Mouse (Mus musculus) lung, adult 2 months (tissue): Measurements from ENCODE around the gene Rbfox3. TPM values are rescaled to one million over a fixed set of nuclear protein-coding genes. Genes with fewer than 3 reads are reported as not detected.

Experiments used
- DNase-seq: peaks from one replicate; pipeline ENCODE4 v3.0.0; 2022
- H3K4me1 ChIP-seq: fragments of 200-500 bp; 2 replicates; pipeline ENCODE4 v1.6.1; 2011; ENCODE audit warnings: low read length; ENCODE audit not compliant: control insufficient read depth, insufficient read depth
- H3K4me3 ChIP-seq: fragments of 200-500 bp; replicated peaks from 2 replicates; pipeline ENCODE3; 2011; ENCODE audit warnings: low read depth, mild to moderate bottlenecking, control low read depth, low read length; ENCODE audit errors: extremely low read depth
- CTCF ChIP-seq: fragments of 200-500 bp; IDR thresholded peaks from 2 replicates; pipeline ENCODE4 v1.5.1; 2011; ENCODE audit warnings: mild to moderate bottlenecking, low read length, control low read depth; ENCODE audit not compliant: insufficient read depth
- POLR2A ChIP-seq: fragments of 200-500 bp; IDR thresholded peaks from 2 replicates; pipeline ENCODE4 v1.6.1; 2011; ENCODE audit warnings: low read depth, mild to moderate bottlenecking, control low read depth, low read length, borderline replicate concordance; ENCODE audit errors: extremely low read depth
- WGBS: fragments of 180-500 bp; shearing (Covaris S2); methylation state at CpG from one replicate; pipeline ENCODE4 v1.1.7; 2018; 5-methylcytosine and 5-hydroxymethylcytosine counted together
- polyA plus RNA-seq: library from polyadenylated mRNA; depleted of rRNA; stranded (reverse); fragments of >200 nt; gene quantifications from 2 replicates; pipeline ENCODE4 v1.2.3, GENCODE M21; 2012

The Rbfox3 gene
- polyA plus RNA-seq, 1 experiment: 1.3 TPM

DNA sequence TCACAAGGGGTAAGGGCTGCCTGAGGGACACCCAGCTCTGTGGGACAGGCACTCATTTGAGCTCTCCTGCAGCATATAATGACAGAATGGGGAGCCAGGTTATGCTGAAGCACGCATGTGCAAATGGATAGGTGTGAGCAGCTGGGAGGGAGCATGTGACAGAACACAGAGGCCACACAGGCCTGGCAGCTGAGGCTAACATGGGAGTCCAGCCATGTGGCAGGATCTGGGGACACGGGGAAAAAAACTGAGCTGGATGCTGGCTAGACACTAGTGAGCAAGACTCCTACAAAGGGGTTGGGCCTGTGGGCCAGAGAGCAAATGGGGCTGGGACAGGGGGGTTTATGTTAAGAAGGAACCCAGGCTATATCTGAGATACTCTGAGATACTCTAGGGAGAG, 141.9 kb downstream of the Rbfox3 start:
- H3K4me3 ChIP-seq: no peak overlapping the region
- DNase-seq: no peak
- no peak for TF ChIP-seq CTCF
- no peak for TF ChIP-seq POLR2A
- whole genome bisulfite sequencing: 55% methylated on average over 2 of the region's 2 CpGs
- H3K4me1 ChIP-seq: no peaks in the 10 kb centered on the region

DNA sequence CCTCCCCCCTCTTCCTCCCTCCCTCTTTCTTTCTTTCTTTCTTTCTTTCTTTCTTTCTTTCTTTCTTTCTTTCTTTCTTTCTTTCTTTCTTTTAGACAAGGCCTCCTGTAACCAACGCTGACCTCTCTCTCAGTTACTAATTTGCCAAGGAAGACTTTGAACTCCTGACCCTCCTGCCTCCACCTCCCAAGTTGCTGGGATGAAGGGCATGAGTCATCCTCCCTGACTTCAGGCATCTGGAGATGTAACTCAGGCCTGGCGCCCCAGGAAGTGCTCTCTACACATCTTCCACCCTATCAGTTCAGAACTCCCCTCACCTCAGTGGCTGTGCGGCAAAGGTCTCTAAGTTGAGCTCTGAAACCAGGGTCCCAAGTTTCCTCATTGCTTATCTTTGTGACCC, 143.0 kb downstream of the Rbfox3 start:
- no peak for DNase-seq
- H3K4me1 ChIP-seq: no peaks in the 10 kb centered on the region
- TF ChIP-seq CTCF (no peak), POLR2A (no peak)
- no peak overlapping the region for H3K4me3 ChIP-seq
- WGBS: 41% methylated on average over 3 of the region's 3 CpGs

DNA sequence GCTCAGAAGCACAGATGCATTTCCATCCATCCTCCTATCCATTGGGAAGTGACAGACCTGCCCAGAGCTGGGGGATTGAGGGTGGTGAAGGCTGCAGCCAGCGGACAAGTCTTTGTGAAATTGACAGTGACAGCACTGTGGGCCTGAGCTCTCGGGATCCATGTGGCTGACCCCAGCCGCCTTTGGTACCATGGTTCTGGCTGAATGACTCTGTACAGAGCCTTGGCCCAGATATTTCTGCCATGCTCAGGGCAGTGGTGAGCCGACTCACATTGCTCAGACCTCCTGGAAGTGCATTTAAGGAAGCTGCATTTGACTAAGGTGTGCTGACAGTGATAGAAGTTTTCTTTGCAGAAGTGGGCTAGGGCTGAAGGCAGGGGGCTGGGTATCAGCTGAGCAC, 144.0 kb downstream of the Rbfox3 start:
- TF ChIP-seq CTCF: no peak
- TF ChIP-seq POLR2A: no peak
- DNase-seq: no peak
- Histone ChIP-seq H3K4me3 (no peak overlapping the region), H3K4me1 (no peaks in the 10 kb centered on the region)
- WGBS: 64% methylated on average over 4 of the region's 4 CpGs

DNA sequence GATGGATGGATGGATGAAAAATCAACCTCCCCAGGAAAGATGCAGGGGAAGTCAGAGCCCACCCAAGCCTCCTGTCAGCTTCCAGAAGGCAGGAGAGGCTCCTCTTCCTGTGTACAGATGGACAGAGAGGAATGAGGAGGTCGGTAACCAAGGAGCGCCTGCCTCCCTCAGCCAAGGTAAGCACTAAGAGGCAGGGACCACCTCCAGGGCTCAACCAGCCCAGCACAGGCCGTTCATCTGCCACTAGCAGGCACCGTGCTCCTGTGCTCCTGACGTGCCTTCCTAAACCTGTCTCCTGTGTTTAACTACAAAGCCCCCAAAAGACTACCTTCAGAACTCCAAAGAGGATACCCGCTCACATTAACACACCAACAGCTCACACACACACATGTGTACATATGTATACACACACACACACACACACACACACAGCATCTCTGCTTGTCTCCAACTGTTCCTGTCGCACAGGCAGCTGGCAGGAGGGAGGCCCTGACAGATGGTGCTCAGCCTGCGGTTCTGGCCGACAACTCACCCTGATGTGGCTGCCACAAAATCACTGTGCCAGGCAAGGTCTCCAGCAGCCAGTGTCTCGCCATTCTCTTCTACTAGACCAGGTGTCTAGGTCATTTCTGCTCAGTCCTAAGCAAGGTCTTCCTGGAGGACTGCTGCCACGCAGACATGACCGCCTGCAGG, 151.0 kb downstream of the Rbfox3 start:
- Histone ChIP-seq H3K4me3 (no peak overlapping the region), H3K4me1 (no peaks in the 10 kb centered on the region)
- WGBS: 68% methylated on average over 12 of the region's 12 CpGs
- TF ChIP-seq CTCF: no peak
- no peak for TF ChIP-seq POLR2A
- DNase-seq: no peak

DNA sequence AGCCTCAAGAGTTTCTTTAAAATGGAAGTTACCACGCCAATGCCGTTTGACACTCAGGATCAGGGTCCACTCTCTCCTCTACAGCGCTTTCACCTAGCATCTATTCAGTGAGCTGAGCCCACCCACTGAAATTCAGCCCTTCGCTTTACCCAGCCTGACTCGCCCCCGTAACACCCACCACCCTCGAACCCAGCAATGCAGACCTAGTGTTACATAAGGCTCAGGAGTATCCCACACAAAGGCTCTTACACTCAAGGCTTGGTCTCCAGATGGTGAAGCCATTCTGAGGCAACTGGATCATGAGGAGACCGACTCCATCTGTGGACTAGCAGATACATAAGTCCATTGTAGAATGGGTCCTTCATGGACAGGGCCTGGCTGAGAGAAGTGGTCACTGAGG, 152.2 kb downstream of the Rbfox3 start:
- 82% methylated on average over 8 of the region's 8 CpGs for WGBS
- TF ChIP-seq CTCF (no peak), POLR2A (no peak)
- DNase-seq: no peak
- Histone ChIP-seq H3K4me1 (no peaks in the 10 kb centered on the region), H3K4me3 (no peak overlapping the region)

DNA sequence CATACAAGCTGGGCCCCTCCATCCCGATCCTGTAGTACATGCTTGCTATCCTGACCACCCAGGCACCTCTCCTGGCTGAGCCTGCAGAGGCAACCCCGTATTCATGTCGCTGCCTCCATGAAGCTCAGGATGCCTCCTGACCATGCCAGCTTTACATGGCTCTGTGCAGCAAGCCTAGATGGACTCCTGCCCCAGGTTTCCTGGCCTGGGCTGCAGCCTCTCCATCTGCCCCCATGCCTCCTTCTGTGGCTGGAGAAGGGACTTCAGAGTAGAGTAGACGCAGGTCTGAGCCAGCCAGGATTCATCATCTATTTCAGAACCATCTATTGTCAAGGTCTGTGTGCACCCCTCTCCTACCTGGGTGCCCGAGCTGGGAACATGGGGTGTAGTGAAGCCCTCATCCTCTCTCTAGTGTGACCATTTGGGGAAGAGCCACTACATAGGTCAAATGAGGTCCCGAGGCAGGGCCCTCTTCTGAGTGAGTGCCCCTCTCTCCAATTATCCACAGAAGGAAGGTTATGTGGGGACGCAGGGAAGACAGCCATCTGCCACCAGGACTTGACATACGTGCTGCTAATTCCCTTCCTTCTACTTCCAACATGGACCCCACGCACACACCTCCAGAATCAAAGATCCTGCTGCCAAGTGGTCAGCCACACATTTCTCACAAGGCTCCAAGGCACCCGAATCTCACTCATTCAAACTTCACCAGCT, 153.0 kb downstream of the Rbfox3 start:
- Histone ChIP-seq H3K4me1 (no peaks in the 10 kb centered on the region), H3K4me3 (no peak overlapping the region)
- WGBS: 77% methylated on average over 10 of the region's 10 CpGs
- TF ChIP-seq POLR2A: no peak
- TF ChIP-seq CTCF: no peak
- DNase-seq: no peak

DNA sequence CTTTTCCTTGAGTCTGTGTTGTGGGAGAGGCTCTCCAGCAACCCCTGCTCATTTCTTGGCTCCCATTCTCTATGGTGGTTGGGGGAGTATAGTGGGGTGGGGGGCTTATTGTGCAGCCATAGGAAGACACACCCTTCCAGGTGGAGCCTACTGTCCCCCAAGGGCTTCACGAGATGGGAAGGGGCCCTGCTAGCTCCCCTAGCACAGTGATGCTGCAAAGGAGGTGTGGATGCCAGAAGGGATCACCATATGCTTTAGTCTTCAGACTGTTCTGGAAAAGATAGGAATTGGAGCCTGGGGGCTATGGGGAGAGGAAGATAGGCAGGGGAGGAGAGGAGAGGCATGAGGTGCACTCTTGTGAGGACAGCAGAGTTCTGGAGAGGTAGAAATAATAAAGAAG, 153.9 kb downstream of the Rbfox3 start:
- WGBS: 70% methylated on average over 1 of the region's 1 CpGs
- TF ChIP-seq CTCF: no peak
- TF ChIP-seq POLR2A: no peak

DNA sequence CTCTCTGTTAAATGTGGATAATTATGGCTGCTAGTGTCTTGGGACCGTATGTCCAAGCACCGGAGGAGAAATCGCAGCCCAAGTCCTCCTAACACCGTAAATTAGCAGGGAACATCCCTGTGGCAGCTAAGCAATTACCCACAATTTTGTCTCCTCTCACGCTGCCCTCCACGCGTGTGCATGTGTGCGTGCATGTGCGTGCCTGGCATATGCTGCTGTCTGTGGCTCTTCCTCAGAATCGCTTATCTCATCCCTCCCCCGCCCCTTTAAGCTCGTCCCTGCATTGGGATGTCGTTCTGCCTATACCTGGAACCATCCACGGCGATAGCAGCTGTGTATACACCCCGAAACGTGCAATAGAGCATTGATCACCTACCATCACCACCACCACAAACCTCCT, 156.4 kb downstream of the Rbfox3 start:
- 76% methylated on average over 17 of the region's 17 CpGs for WGBS
- Histone ChIP-seq H3K4me1 (no peaks in the 10 kb centered on the region), H3K4me3 (no peak overlapping the region)
- TF ChIP-seq CTCF (no peak), POLR2A (no peak)
- no peak for DNase-seq

More for the DNA sequence above, 153.9 kb downstream of the Rbfox3 start:
- no peaks in the 10 kb centered on the region for H3K4me1 ChIP-seq
- DNase-seq: no peak
- H3K4me3 ChIP-seq: no peak overlapping the region

DNA sequence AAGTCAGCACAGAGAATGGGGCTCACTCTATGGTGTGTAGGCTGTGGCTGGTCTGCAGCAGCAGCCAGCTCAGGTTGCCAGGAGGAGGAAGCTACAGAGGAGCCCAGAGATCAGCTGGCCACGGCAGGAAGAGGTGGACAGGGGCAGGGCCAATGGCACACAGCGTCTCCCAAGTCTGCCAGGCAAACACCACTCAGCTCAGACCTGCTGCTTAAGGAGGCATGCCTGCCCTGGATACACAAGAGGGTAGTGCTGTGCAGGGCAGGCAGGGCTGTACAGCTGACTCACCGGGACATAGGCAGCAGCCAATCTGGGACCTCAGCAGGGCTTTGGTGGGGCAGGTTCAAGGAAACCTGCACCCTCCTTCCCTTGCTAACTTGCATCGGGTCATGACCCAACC, 156.9 kb downstream of the Rbfox3 start:
- 39% methylated on average over 4 of the region's 4 CpGs for WGBS
- no peak for TF ChIP-seq POLR2A
- no peak for TF ChIP-seq CTCF
- H3K4me3 ChIP-seq: no peak overlapping the region
- H3K4me1 ChIP-seq: no peaks in the 10 kb centered on the region
- no peak for DNase-seq
